Mouse (Mus musculus) retina, adult 2 months (tissue): Measurements from ENCODE around the gene Mta1.

ENCODE experiments used
- DNase-seq: peaks from one replicate; pipeline ENCODE4 v3.0.0-alpha.2; 2012; ENCODE audit warnings: low read depth, low spot score

The Mta1 gene

GRCm38 (mm10) chr12:113097749-113098281, at the start of gene Mta1:
Gene Mta1 (plus strand): TSS chr12:113098278.
- no peak for DNase-seq

GRCm38 (mm10) chr12:113049836-113050235, 48.2 kb upstream of the Mta1 start:
- no peak for DNase-seq

GRCm38 (mm10) chr12:113050671-113051070, 47.4 kb upstream of the Mta1 start:
- DNase-seq: no peak

GRCm38 (mm10) chr12:113051628-113052403, 46.3 kb upstream of the Mta1 start:
- DNase-seq: no peak

- DNase-seq: no peak
Observed at GRCm38 (mm10) chr12:113056089-113056488, 42.0 kb upstream of the Mta1 start.

GRCm38 (mm10) chr12:113060178-113060577, 37.9 kb upstream of the Mta1 start:
- no peak for DNase-seq

GRCm38 (mm10) chr12:113061606-113062005, 36.5 kb upstream of the Mta1 start:
- DNase-seq: no peak

- no peak for DNase-seq
Observed at GRCm38 (mm10) chr12:113062201-113062600, 35.9 kb upstream of the Mta1 start.

GRCm38 (mm10) chr12:113063700-113064099, 34.4 kb upstream of the Mta1 start:
- DNase-seq: no peak

- no peak for DNase-seq
Observed at GRCm38 (mm10) chr12:113068002-113068401, 30.1 kb upstream of the Mta1 start.

- DNase-seq: no peak
Observed at GRCm38 (mm10) chr12:113069389-113069788, 28.7 kb upstream of the Mta1 start.

GRCm38 (mm10) chr12:113071321-113071720, 26.8 kb upstream of the Mta1 start:
- DNase-seq: no peak

GRCm38 (mm10) chr12:113071827-113072226, 26.3 kb upstream of the Mta1 start:
- DNase-seq: no peak

- DNase-seq: no peak
Observed at GRCm38 (mm10) chr12:113073420-113074328, 24.4 kb upstream of the Mta1 start.

- peak; percentile 63 for DNase-seq
Observed at GRCm38 (mm10) chr12:113074329-113075062, 23.6 kb upstream of the Mta1 start, which contains the start of gene Tex22. Gene Tex22 (plus strand): TSS chr12:113074502.

- peak; percentile 74 for DNase-seq
Observed at GRCm38 (mm10) chr12:113075063-113075454, 23.0 kb upstream of the Mta1 start.

GRCm38 (mm10) chr12:113075486-113075885, 22.6 kb upstream of the Mta1 start:
- no peak for DNase-seq

GRCm38 (mm10) chr12:113087276-113087675, 10.8 kb upstream of the Mta1 start:
- no peak for DNase-seq

- DNase-seq: no peak
Observed at GRCm38 (mm10) chr12:113088026-113088425, 10.1 kb upstream of the Mta1 start.

- no peak for DNase-seq
Observed at GRCm38 (mm10) chr12:113089107-113089506, 9.0 kb upstream of the Mta1 start.

GRCm38 (mm10) chr12:113090053-113090452, 8.0 kb upstream of the Mta1 start:
- no peak for DNase-seq

GRCm38 (mm10) chr12:113097040-113097439, 1.0 kb upstream of the Mta1 start:
- DNase-seq: no peak
